18 mouse cellular contexts compared by ENCODE assay signal in genomic region chr5:106320039-106320438, GRCm38 (mm10).
DNase-seq lines count a peak whose midpoint lies in the region; ATAC-seq and TF ChIP-seq lines count a peak whose summit lies in the region.
"Had no signal": no experiment of that assay in that cellular context is flagged by ENCODE, and none has a peak within 500 bp of the region (broad histone marks: within the 10 kb centered on the region; RNA-seq: fewer than 3 reads in every experiment).

No protein-coding gene starts in this region.

- H3K27ac ChIP-seq in hindbrain, embryonic 10.5 days, result peak overlapping the region; percentile 17
- H3K27ac ChIP-seq in hindbrain, embryonic 12.5 days, result no peak overlapping the region
- H3K27ac ChIP-seq in embryonic facial prominence, embryonic 11.5 days (replicated peaks; ENCODE audit: low read depth, low read length), result no peak overlapping the region
- H3K27ac ChIP-seq in midbrain, embryonic 15.5 days, result no peak overlapping the region
- no peak overlapping the region for H3K27ac ChIP-seq in heart, adult 2 months
- H3K27ac ChIP-seq: heart, embryonic 15.5 days had no signal

- H3K36me3 ChIP-seq in hindbrain, embryonic 10.5 days, result no peaks in the 10 kb centered on the region
- H3K36me3 ChIP-seq in hindbrain, embryonic 12.5 days, result no peaks in the 10 kb centered on the region
- no peaks in the 10 kb centered on the region for H3K36me3 ChIP-seq in embryonic facial prominence, embryonic 11.5 days (replicated peaks; ENCODE audit: control insufficient read depth, insufficient read depth, low read depth, low read length)
- H3K36me3 ChIP-seq in midbrain, embryonic 15.5 days (replicated peaks), result no peaks in the 10 kb centered on the region
- H3K36me3 ChIP-seq in heart, adult 2 months (ENCODE audit: control insufficient read depth, insufficient read depth, low read length), result no peaks in the 10 kb centered on the region
- H3K36me3 ChIP-seq: heart, embryonic 15.5 days had no signal

- intact Hi-C loops in heart, adult 2 months (cut with DNase I), result no loop called here

- no peak overlapping the region for H3K4me3 ChIP-seq in hindbrain, embryonic 10.5 days
- no peak overlapping the region for H3K4me3 ChIP-seq in hindbrain, embryonic 12.5 days
- no peak overlapping the region for H3K4me3 ChIP-seq in embryonic facial prominence, embryonic 11.5 days (ENCODE audit: low read depth, low read length)
- H3K4me3 ChIP-seq in midbrain, embryonic 15.5 days, result no peak overlapping the region
- H3K4me3 ChIP-seq in heart, adult 2 months, result no peak overlapping the region
- H3K4me3 ChIP-seq: heart, embryonic 15.5 days had no signal

- TF ChIP-seq EP300 in heart, adult 2 months (IDR thresholded peaks at IDR 0.05; ENCODE audit: insufficient read depth, low read depth, low read length), result no peak

- no peak for ATAC-seq in hindbrain, embryonic 12.5 days (ENCODE audit: low FRiP score)
- ATAC-seq in embryonic facial prominence, embryonic 11.5 days (replicated peaks; ENCODE audit: insufficient number of reproducible peaks, low FRiP score, low TSS enrichment, low read depth), result no peak
- ATAC-seq in midbrain, embryonic 15.5 days (replicated peaks), result peak; percentile 50; the same call in 1 of the 2 replicates

- H3K9ac ChIP-seq in hindbrain, embryonic 12.5 days, result no peak overlapping the region
- H3K9ac ChIP-seq in embryonic facial prominence, embryonic 11.5 days (replicated peaks; ENCODE audit: low read length), result no peak overlapping the region
- no peak overlapping the region for H3K9ac ChIP-seq in midbrain, embryonic 15.5 days
- H3K9ac ChIP-seq in heart, adult 2 months (ENCODE audit: low read depth, low read length), result no peak overlapping the region
- H3K9ac ChIP-seq: heart, embryonic 15.5 days had no signal

- DNase-seq in hindbrain, embryonic 10.5 days (ENCODE audit: low spot score), result peak; percentile 38
- peak; percentile 38 for DNase-seq in ZHBTc4 (ENCODE audit: low read depth, low spot score)
- peak; percentile 12 for DNase-seq in embryonic facial prominence, embryonic 11.5 days (ENCODE audit: low spot score)
- no peak for DNase-seq in thymus, postnatal 10 days (ENCODE audit: low spot score in 2 of 2)
- DNase-seq in heart, adult 2 months, result no peak
- no peak for DNase-seq in frontal cortex, postnatal 10 days (ENCODE audit: low spot score in 2 of 2)
- DNase-seq: adrenal gland, adult 8-10 months; cerebellum, postnatal 10 days; gastrocnemius, postnatal 10 days; heart, postnatal 4 days; kidney, postnatal 25 days; liver; lung, adult 18-20 months; lung, postnatal 4 days; thymus, postnatal 14 days had no signal

- WGBS in hindbrain, embryonic 10.5 days, result 11% methylated on average over 6 of the region's 6 CpGs
- WGBS in hindbrain, embryonic 12.5 days, result 12% methylated on average over 6 of the region's 6 CpGs
- WGBS in embryonic facial prominence, embryonic 11.5 days, result 20% methylated on average over 6 of the region's 6 CpGs
- 6% methylated on average over 6 of the region's 6 CpGs for WGBS in midbrain, embryonic 15.5 days
- WGBS in heart, adult 2 months, result 56% methylated on average over 6 of the region's 6 CpGs

- no peaks in the 10 kb centered on the region for H3K9me3 ChIP-seq in hindbrain, embryonic 10.5 days
- no peaks in the 10 kb centered on the region for H3K9me3 ChIP-seq in hindbrain, embryonic 12.5 days (replicated peaks)
- H3K9me3 ChIP-seq in embryonic facial prominence, embryonic 11.5 days (replicated peaks; ENCODE audit: control insufficient read depth, low read length), result no peaks in the 10 kb centered on the region
- no peaks in the 10 kb centered on the region for H3K9me3 ChIP-seq in midbrain, embryonic 15.5 days
- H3K9me3 ChIP-seq: heart, embryonic 15.5 days had no signal

- H3K27me3 ChIP-seq in hindbrain, embryonic 10.5 days (ENCODE audit: insufficient read depth, poor library complexity, severe bottlenecking), result peaks cover 14% of the 10 kb centered on the region
- no peaks in the 10 kb centered on the region for H3K27me3 ChIP-seq in hindbrain, embryonic 12.5 days
- no peaks in the 10 kb centered on the region for H3K27me3 ChIP-seq in embryonic facial prominence, embryonic 11.5 days (ENCODE audit: control insufficient read depth, insufficient read depth, low read length)
- 0 out of 2 replicates have a peak, but pooled peaks cover 3% of the 10 kb centered on the region for H3K27me3 ChIP-seq in midbrain, embryonic 15.5 days (replicated peaks)
- H3K27me3 ChIP-seq in heart, adult 2 months (ENCODE audit: control insufficient read depth, insufficient read depth, low read length), result no peaks in the 10 kb centered on the region
- H3K27me3 ChIP-seq: heart, embryonic 15.5 days had no signal

- TF ChIP-seq POLR2A in heart, adult 2 months (IDR thresholded peaks at IDR 0.05; ENCODE audit: insufficient read depth, low read depth, low read length), result no peak

- no peak overlapping the region for H3K4me2 ChIP-seq in hindbrain, embryonic 12.5 days (replicated peaks)
- H3K4me2 ChIP-seq in embryonic facial prominence, embryonic 11.5 days (ENCODE audit: low read depth, low read length), result no peak overlapping the region
- no peak overlapping the region for H3K4me2 ChIP-seq in midbrain, embryonic 15.5 days
- H3K4me2 ChIP-seq: heart, embryonic 15.5 days had no signal

- no peaks in the 10 kb centered on the region for H3K79me2 ChIP-seq in heart, adult 2 months (replicated peaks; ENCODE audit: control insufficient read depth, insufficient read depth, low read length)

- peaks cover 34% of the 10 kb centered on the region for H3K4me1 ChIP-seq in hindbrain, embryonic 10.5 days (replicated peaks)
- peaks cover 16% of the 10 kb centered on the region for H3K4me1 ChIP-seq in hindbrain, embryonic 12.5 days
- no peaks in the 10 kb centered on the region; the same call in 1 of the 2 replicates for H3K4me1 ChIP-seq in embryonic facial prominence, embryonic 11.5 days (ENCODE audit: control insufficient read depth, insufficient read depth, low read length)
- peaks cover 23% of the 10 kb centered on the region for H3K4me1 ChIP-seq in midbrain, embryonic 15.5 days
- no peaks in the 10 kb centered on the region for H3K4me1 ChIP-seq in heart, adult 2 months (ENCODE audit: control insufficient read depth, insufficient read depth, low read length)
- H3K4me1 ChIP-seq: heart, embryonic 15.5 days had no signal

- TF ChIP-seq CTCF in heart, adult 2 months (IDR thresholded peaks at IDR 0.05), result no peak

Comparison
In these comparisons a context has a peak if more than half of its experiments do, and no peak if none do; other contexts are left out.
1. DNase-seq: peak in hindbrain, embryonic 10.5 days (single experiment), ZHBTc4 (single experiment) and embryonic facial prominence, embryonic 11.5 days (single experiment); none in thymus, postnatal 10 days (0 of 2), heart, adult 2 months (0 of 2) and frontal cortex, postnatal 10 days (0 of 2).